Mouse (Mus musculus) v-Abl transformed pro-B cells (cell line): Measurements from ENCODE around the gene Rpgrip1l.

ENCODE experiments used
- in situ Hi-C, 2 experiments: fragments of 400-800 bp; cut with MboI; formaldehyde crosslinking; loops; one replicate each; pipeline ENCODE4 v1.15.1; 2025; ENCODE audit not compliant: unreplicated experiment in 2 of 2

Rpgrip1l gene

GRCm38 (mm10) chr8:91338389-91339154 lies 25.5 kb upstream of the Rpgrip1l start:
- in situ Hi-C loops = no loop called here

GRCm38 (mm10) chr8:91329461-91329850 lies 16.4 kb upstream of the Rpgrip1l start:
- in situ Hi-C loops = no loop called here

- in situ Hi-C loops = no loop called here
Measured at GRCm38 (mm10) chr8:91329056-91329455, 16.0 kb upstream of the Rpgrip1l start.

GRCm38 (mm10) chr8:91327471-91328205 lies 14.6 kb upstream of the Rpgrip1l start:
- in situ Hi-C loops = no loop called here

- in situ Hi-C loops = no loop called here
Measured at GRCm38 (mm10) chr8:91326946-91327345, 13.9 kb upstream of the Rpgrip1l start.

- in situ Hi-C loops = no loop called here
Measured at GRCm38 (mm10) chr8:91326018-91326417, 13.0 kb upstream of the Rpgrip1l start.

GRCm38 (mm10) chr8:91324916-91325315 lies 11.9 kb upstream of the Rpgrip1l start:
- in situ Hi-C loops = loop anchor here in 1 of 2 experiments (25.0 kb wide), 2 partner anchors 513 to 1037 kb away; partner anchors contain the start of genes Gm19935 and Irx5

- in situ Hi-C loops = loop anchor here in 1 of 2 experiments (25.0 kb wide), 2 partner anchors 512 to 1038 kb away; partner anchors contain the start of genes Gm19935 and Irx5
Measured at GRCm38 (mm10) chr8:91324271-91324670, 11.2 kb upstream of the Rpgrip1l start.

- in situ Hi-C loops = loop anchor here in 1 of 2 experiments (25.0 kb wide), 2 partner anchors 511 to 1039 kb away; partner anchors contain the start of genes Gm19935 and Irx5
Measured at GRCm38 (mm10) chr8:91323511-91323910, 10.4 kb upstream of the Rpgrip1l start.

- in situ Hi-C loops = loop anchor here (10.0 to 25.0 kb wide), 3 partner anchors 507 to 1043 kb away; partner anchors contain the start of genes Irx5 (in 2 of the 2) and Gm19935 (in 1 of the 2)
Measured at GRCm38 (mm10) chr8:91318938-91319729, 6.1 kb upstream of the Rpgrip1l start.

GRCm38 (mm10) chr8:91317567-91318227 lies 4.6 kb upstream of the Rpgrip1l start:
- in situ Hi-C loops = loop anchor here (10.0 to 25.0 kb wide), 3 partner anchors 505 to 1045 kb away; partner anchors contain the start of genes Irx5 (in 2 of the 2) and Gm19935 (in 1 of the 2)

- in situ Hi-C loops = loop anchor here (10.0 to 25.0 kb wide), 3 partner anchors 500 to 1050 kb away; partner anchors contain the start of genes Irx5 (in 2 of the 2) and Gm19935 (in 1 of the 2)
Measured at GRCm38 (mm10) chr8:91312342-91312741, 720 bp downstream of the Rpgrip1l start.

- in situ Hi-C loops = loop anchor here in 1 of 2 experiments (25.0 kb wide), 2 partner anchors 492 to 1058 kb away; partner anchors contain the start of genes Gm19935 and Irx5
Measured at GRCm38 (mm10) chr8:91304481-91305386, 8.3 kb downstream of the Rpgrip1l start.

GRCm38 (mm10) chr8:91298672-91299071 lies 14.4 kb downstream of the Rpgrip1l start:
- in situ Hi-C loops = no loop called here

- in situ Hi-C loops = no loop called here
Measured at GRCm38 (mm10) chr8:91295786-91296185, 17.3 kb downstream of the Rpgrip1l start.

- in situ Hi-C loops = no loop called here
Measured at GRCm38 (mm10) chr8:91290576-91290975, 22.5 kb downstream of the Rpgrip1l start.

- in situ Hi-C loops = no loop called here
Measured at GRCm38 (mm10) chr8:91286237-91286636, 26.8 kb downstream of the Rpgrip1l start.

- in situ Hi-C loops = no loop called here
Measured at GRCm38 (mm10) chr8:91283815-91284214, 29.2 kb downstream of the Rpgrip1l start.

- in situ Hi-C loops = no loop called here
Measured at GRCm38 (mm10) chr8:91282655-91283054, 30.4 kb downstream of the Rpgrip1l start.
